Mouse (Mus musculus): ENCODE data around the gene Spg21. TPM values are rescaled to one million over a fixed set of nuclear protein-coding genes. Genes with fewer than 3 reads are reported as not detected.

Gene Spg21
- total RNA-seq, 2 experiments from 2014 or later, result 6.1 to 6.6 TPM

DNA sequence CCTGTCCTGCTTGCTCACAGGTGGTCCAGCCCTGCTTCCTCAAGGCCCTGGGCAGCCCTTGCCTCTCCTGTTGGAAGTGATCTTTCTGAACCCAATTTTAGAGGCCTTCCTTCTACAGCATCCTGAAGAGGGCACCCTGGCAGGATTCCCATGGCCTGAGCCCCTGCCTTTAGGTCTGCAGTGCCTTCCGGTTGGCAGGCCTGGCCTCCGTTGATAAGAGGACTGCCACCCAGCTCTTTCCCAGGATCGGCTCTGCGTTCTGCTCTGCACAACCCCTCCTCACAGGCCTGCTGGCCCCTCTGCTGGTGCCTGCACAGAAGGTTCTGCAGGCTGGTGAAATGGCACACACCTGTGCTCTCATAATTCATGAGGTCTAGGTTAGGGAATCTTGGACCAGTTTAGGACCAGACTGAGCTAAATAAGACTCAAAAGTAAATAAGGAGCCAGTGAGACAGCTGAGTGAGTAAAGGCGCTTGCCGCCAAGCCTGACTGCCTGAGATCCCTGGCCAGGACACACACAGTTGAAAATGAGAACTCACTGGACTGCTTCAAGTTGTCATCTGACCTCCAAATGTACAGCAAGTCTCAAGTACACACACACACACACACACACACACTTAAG lies 67.8 kb downstream of the Spg21 start:
- H3K4me3 ChIP-seq, result no peak overlapping the region
- intact Hi-C loops (cut with DNase I), result loop anchor here (10.0 kb wide), 1 partner anchor 136 kb away; the partner anchor contains the start of gene Oaz2
- no peak for TF ChIP-seq CTCF (IDR thresholded peaks at IDR 0.05)
- DNase-seq, result peak; percentile 63
- peak overlapping the region; percentile 65 for H3K27ac ChIP-seq

DNA sequence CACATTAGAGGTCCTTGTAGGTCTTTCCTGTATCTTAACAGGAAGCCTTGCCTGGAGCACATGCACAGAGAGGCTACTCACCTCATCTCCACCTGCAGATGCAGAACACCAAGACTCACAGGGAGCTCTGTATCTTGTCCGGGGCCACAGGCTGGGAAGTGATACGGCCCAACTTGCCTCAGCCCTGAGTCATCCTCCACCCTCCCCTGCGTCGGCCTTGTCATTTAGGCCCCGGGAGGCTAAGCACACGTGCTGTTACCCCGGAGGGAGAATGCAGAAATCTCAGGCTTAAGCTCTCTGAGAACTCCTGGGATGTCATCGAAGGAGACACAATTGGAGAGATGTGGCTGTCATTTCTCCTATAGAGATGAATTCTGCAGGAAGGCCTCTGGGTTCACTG lies 68.9 kb downstream of the Spg21 start:
- intact Hi-C loops (cut with DNase I), result loop anchor here (10.0 kb wide), 1 partner anchor 135 kb away; the partner anchor contains the start of gene Oaz2
- TF ChIP-seq CTCF (IDR thresholded peaks at IDR 0.05), result no peak
- no peak overlapping the region for H3K27ac ChIP-seq
- DNase-seq, result no peak
- H3K4me3 ChIP-seq, result no peak overlapping the region

DNA sequence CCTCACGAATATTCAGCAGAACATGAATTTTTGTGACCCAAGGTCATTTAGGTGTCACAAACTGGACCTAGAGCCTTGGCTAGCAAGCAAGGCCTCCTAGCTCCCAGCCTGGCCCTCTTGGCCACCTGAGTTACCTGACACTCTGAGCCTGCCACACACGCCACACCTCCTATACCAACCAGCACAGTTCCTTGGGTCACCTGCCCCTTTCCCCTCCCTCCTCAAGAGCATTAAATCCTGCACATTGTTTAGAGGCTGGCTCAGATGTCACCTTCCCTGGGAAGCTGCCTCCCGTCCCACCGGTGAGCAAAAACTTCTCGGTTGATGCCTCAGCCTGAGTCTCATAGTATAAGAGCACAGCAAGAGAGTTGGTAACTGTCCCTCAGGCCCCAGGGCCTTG lies 70.5 kb downstream of the Spg21 start:
- no peak for TF ChIP-seq CTCF (IDR thresholded peaks at IDR 0.05)
- DNase-seq, result no peak
- Histone ChIP-seq H3K27ac (no peak overlapping the region), H3K4me3 (no peak overlapping the region)
- intact Hi-C loops (cut with DNase I), result no loop called here

DNA sequence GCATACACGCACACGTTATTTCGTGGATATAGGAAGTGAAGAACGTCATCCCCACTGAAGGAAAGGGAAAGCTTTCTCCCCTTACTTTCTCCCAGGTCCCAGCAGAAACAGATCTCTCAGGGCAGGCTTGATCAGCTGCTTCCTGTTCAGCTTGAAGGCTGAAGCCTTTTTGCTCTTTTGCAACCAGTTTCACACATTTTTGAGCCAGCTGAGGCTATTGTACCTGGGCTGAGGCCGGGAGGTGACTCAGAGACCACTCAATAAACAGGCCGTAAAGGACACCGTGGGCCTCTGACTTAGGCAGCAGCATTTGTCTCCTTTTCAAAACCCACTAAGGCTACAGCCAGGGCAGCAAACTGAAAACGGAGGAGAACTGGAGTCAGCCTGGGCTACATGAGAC lies 72.2 kb downstream of the Spg21 start:
- TF ChIP-seq CTCF (IDR thresholded peaks at IDR 0.05), result no peak
- DNase-seq, result no peak
- H3K27ac ChIP-seq, result peak overlapping the region; percentile 24; the same call in 1 of the 2 replicates

DNA sequence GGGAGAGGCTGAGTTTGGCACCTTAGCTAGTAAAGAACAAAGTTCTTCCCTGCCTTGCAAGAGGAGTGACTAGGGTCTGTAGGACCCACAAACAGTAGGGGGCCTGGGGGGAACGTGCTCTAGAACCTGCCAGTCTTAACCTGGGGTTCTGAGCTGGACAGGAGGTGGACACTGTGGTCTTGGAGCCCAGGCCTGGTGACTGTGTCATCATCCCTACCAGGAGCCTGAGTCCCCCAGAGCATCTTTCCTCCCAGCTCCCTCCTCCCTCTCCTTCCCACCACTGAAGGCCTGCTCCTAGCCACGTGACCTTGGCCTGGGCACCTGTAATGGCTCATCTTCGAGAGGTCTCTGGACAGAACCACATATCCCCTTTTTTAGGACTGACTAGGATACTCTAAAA lies 73.4 kb downstream of the Spg21 start:
- DNase-seq, result no peak
- TF ChIP-seq CTCF (IDR thresholded peaks at IDR 0.05), result no peak
- intact Hi-C loops (cut with DNase I), result no loop called here

More for the DNA sequence above, 72.2 kb downstream of the Spg21 start:
- H3K4me3 ChIP-seq, result no peak overlapping the region
- intact Hi-C loops (cut with DNase I), result no loop called here

DNA sequence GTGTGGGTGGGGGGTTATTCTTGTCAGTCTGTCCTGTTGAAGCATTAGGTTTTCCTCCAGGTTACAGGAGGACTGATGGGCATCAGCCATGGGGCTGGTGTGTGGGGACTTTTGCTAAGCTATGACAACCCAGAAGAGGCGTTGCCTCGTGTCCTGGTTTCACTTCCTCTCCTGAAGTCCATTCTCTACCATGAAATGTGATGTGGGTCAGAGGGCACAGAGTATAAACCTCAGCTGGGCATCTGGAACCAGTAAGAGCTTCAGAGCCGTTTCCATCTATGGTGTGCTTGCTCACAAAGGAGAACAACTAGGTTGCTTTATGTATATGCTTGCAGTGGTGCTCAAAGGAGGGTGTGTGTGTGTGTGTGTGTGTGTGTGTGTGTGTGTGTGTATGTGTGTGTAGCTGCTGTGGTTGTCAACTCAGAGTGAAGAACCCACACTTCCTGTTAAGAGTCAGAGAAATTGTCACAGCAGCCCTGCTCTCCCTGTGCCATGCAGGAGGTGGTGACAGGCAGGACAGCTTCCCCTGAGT lies 74.5 kb downstream of the Spg21 start:
- intact Hi-C loops (cut with DNase I), result no loop called here
- TF ChIP-seq CTCF (IDR thresholded peaks at IDR 0.05), result no peak
- Histone ChIP-seq H3K27ac (no peak overlapping the region), H3K4me3 (no peak overlapping the region)
- peak; percentile 29 for DNase-seq

More for the DNA sequence above, 73.4 kb downstream of the Spg21 start:
- no peak overlapping the region for H3K27ac ChIP-seq
- H3K4me3 ChIP-seq, result no peak overlapping the region

DNA sequence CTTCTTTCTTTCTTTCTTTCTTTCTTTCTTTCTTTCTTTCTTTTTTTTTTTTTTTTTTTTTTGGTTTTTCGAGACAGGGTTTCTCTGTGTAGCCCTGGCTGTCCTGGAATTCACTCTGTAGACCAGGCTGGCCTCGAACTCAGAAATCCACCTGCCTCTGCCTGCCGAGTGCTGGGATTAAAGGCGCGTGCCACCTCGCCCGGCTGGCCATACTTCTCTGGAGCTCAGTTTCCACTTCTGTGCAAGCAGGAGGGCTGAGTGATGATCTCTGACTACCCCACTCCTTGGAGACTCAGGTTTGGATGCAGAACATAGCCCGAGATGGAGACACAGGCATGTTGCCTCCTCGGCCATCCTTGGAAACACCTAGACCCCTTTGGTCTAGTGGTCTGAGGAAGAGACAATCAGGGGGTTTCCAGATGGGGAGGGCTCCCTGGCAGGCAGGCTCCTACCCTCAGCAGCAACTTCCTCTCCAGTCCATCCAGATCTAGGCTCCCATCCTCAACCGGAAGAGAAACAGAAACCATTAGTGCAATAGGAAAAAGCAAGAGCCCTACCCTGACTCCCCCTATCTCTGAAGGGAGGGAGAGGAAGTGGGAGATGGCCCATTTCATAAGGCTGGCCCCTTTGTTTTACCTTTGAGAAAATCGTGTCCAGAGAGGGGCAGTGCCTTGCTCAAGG lies 75.2 kb downstream of the Spg21 start:
- H3K27ac ChIP-seq, result peak overlapping the region; percentile 54

DNA sequence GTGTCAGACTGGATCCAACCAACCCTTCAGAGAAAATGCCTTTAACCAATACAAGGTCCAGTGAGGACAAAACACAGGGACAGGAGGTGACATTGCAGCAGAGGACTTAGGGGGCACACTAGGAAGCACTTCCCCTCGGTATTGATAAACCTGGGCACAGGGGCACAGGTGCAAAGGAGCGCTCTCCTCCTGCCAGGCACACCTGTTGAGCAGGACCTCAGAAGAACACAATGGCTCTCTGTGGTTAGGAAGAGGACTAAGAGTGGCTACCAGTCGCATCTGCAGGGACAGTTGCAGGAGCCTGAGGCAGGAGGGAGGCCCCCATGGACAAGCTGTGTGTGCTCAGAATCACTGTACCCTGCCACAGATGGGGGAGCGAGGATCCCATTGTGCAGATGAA lies 75.7 kb downstream of the Spg21 start:
- TF ChIP-seq CTCF (IDR thresholded peaks at IDR 0.05), result no peak
- H3K27ac ChIP-seq, result peak overlapping the region; percentile 32; the same call in 1 of the 2 replicates
- H3K4me3 ChIP-seq, result no peak overlapping the region
- no peak for DNase-seq
- intact Hi-C loops (cut with DNase I), result no loop called here

More for the DNA sequence above, 75.2 kb downstream of the Spg21 start:
- intact Hi-C loops (cut with DNase I), result no loop called here
- no peak overlapping the region for H3K4me3 ChIP-seq
- TF ChIP-seq CTCF (IDR thresholded peaks at IDR 0.05), result no peak
- no peak for DNase-seq

Other genes starting within 250 kb of the Spg21 start
- 10 to 100 TPM; 13.0 to 35.4 TPM for gene Cilp, start 195.8 kb upstream of the Spg21 start, total RNA-seq (2021)
- gene Clpx, start 166.7 kb upstream of the Spg21 start, total RNA-seq (2021), result 10 to 100 TPM; 54.0 to 72.6 TPM
- gene Pdcd7, start 114.8 kb upstream of the Spg21 start, total RNA-seq (2021), result 10 to 100 TPM; 10.1 to 19.5 TPM
- gene Ubap1l, start 99.9 kb upstream of the Spg21 start, total RNA-seq (2021), result 1 to 10 TPM in 1 of 2 experiments, under 1 TPM in 1; 0.43 to 1.1 TPM
- gene Kbtbd13, start 69.3 kb upstream of the Spg21 start, total RNA-seq (2021), result 10 to 100 TPM in 1 of 2 experiments, 1 to 10 TPM in 1; 7.8 to 19.5 TPM
- gene Rasl12, start 62.4 kb upstream of the Spg21 start, total RNA-seq (2021), result 1 to 10 TPM; 3.1 to 3.3 TPM
- not detected for gene Slc51b, start 38.0 kb upstream of the Spg21 start, total RNA-seq (2021)
- gene Mtfmt, start 25.2 kb upstream of the Spg21 start, total RNA-seq (2021), result 1 to 10 TPM; 4.3 to 5.7 TPM
- gene Ankdd1a, start 59.2 kb downstream of the Spg21 start, total RNA-seq (2021), result not detected
- 1 to 10 TPM; 4.4 to 4.5 TPM for gene Plekho2, start 119.1 kb downstream of the Spg21 start, total RNA-seq (2021)
- gene Pif1, start 126.2 kb downstream of the Spg21 start, total RNA-seq (2021), result not detected
- gene Rbpms2, start 168.7 kb downstream of the Spg21 start, total RNA-seq (2021), result 1 to 10 TPM in 1 of 2 experiments, under 1 TPM in 1; 0.99 to 1.8 TPM
- gene Oaz2, start 207.1 kb downstream of the Spg21 start, total RNA-seq (2021), result 100 to 1,000 TPM; 195 to 201 TPM